Mouse (Mus musculus): Measurements from ENCODE around the gene Galntl5. TPM values are rescaled to one million over a fixed set of nuclear protein-coding genes. Genes with fewer than 3 reads are reported as not detected.
"Not testable (repeated sequence)": the region's sequence is repeated elsewhere in the genome, so short reads cannot be mapped to it uniquely, and the experiment has no call there.

Gene Galntl5
- polyA plus RNA-seq, 1 experiment from 2014 or later, result not detected

- no peaks in the 10 kb centered on the region for H3K4me1 ChIP-seq (replicated peaks; ENCODE audit: control insufficient read depth, insufficient read depth, low read length)
- no peaks in the 10 kb centered on the region for H3K36me3 ChIP-seq (ENCODE audit: control insufficient read depth, insufficient read depth, low read length)
- H3K4me3 ChIP-seq (ENCODE audit: low read depth, low read length), result no peak overlapping the region
- no peak for DNase-seq (ENCODE audit: low spot score)
- H3K4me2 ChIP-seq (replicated peaks; ENCODE audit: low read depth, low read length), result no peak overlapping the region
- no peak overlapping the region for H3K27ac ChIP-seq (ENCODE audit: low read depth, low read length)
- WGBS, result 87% methylated on average over 4 of the region's 4 CpGs
- H3K9me3 ChIP-seq (ENCODE audit: control insufficient read depth, low read length), result no peaks in the 10 kb centered on the region
- no peaks in the 10 kb centered on the region for H3K27me3 ChIP-seq (ENCODE audit: control insufficient read depth, insufficient read depth, low read length)
- H3K9ac ChIP-seq (ENCODE audit: low read depth, low read length), result no peak overlapping the region
- no peak for ATAC-seq (ENCODE audit: low FRiP score)
Measured at GRCm38 (mm10) chr5:25162981-25163380, 18.3 kb upstream of the Galntl5 start.

GRCm38 (mm10) chr5:25163938-25164337 is 17.3 kb upstream of the Galntl5 start:
- 79% methylated on average over 3 of the region's 3 CpGs for WGBS
- DNase-seq (ENCODE audit: low spot score) (no peak), ATAC-seq (ENCODE audit: low FRiP score) (no peak)
- Histone ChIP-seq H3K9me3 (ENCODE audit: control insufficient read depth, low read length) (no peaks in the 10 kb centered on the region), H3K9ac (ENCODE audit: low read depth, low read length) (no peak overlapping the region), H3K36me3 (ENCODE audit: control insufficient read depth, insufficient read depth, low read length) (no peaks in the 10 kb centered on the region), H3K4me2 (replicated peaks; ENCODE audit: low read depth, low read length) (no peak overlapping the region), H3K27ac (ENCODE audit: low read depth, low read length) (no peak overlapping the region), H3K4me1 (replicated peaks; ENCODE audit: control insufficient read depth, insufficient read depth, low read length) (no peaks in the 10 kb centered on the region), H3K27me3 (ENCODE audit: control insufficient read depth, insufficient read depth, low read length) (no peaks in the 10 kb centered on the region), H3K4me3 (ENCODE audit: low read depth, low read length) (no peak overlapping the region)

- no peaks in the 10 kb centered on the region for H3K27me3 ChIP-seq (ENCODE audit: control insufficient read depth, insufficient read depth, low read length)
- H3K4me1 ChIP-seq (replicated peaks; ENCODE audit: control insufficient read depth, insufficient read depth, low read length), result no peaks in the 10 kb centered on the region
- H3K27ac ChIP-seq (ENCODE audit: low read depth, low read length), result no peak overlapping the region
- no peak for ATAC-seq (ENCODE audit: low FRiP score)
- H3K9me3 ChIP-seq (ENCODE audit: control insufficient read depth, low read length), result no peaks in the 10 kb centered on the region
- no peak overlapping the region for H3K9ac ChIP-seq (ENCODE audit: low read depth, low read length)
- H3K36me3 ChIP-seq (ENCODE audit: control insufficient read depth, insufficient read depth, low read length), result no peaks in the 10 kb centered on the region
- WGBS, result 83% methylated on average over 1 of the region's 1 CpGs
- DNase-seq (ENCODE audit: low spot score), result no peak
- no peak overlapping the region for H3K4me3 ChIP-seq (ENCODE audit: low read depth, low read length)
- no peak overlapping the region for H3K4me2 ChIP-seq (replicated peaks; ENCODE audit: low read depth, low read length)
Measured at GRCm38 (mm10) chr5:25164341-25164740, 16.9 kb upstream of the Galntl5 start.

GRCm38 (mm10) chr5:25165102-25165788 is 16.0 kb upstream of the Galntl5 start:
- DNase-seq (ENCODE audit: low spot score) (no peak), ATAC-seq (ENCODE audit: low FRiP score) (no peak)
- no peaks in the 10 kb centered on the region for H3K27me3 ChIP-seq (ENCODE audit: control insufficient read depth, insufficient read depth, low read length)
- no peak overlapping the region for H3K4me2 ChIP-seq (replicated peaks; ENCODE audit: low read depth, low read length)
- H3K36me3 ChIP-seq (ENCODE audit: control insufficient read depth, insufficient read depth, low read length), result no peaks in the 10 kb centered on the region
- no peak overlapping the region for H3K9ac ChIP-seq (ENCODE audit: low read depth, low read length)
- H3K27ac ChIP-seq (ENCODE audit: low read depth, low read length), result no peak overlapping the region
- WGBS, result 84% methylated on average over 4 of the region's 4 CpGs
- H3K9me3 ChIP-seq (ENCODE audit: control insufficient read depth, low read length), result no peaks in the 10 kb centered on the region
- H3K4me3 ChIP-seq (ENCODE audit: low read depth, low read length), result no peak overlapping the region
- H3K4me1 ChIP-seq (replicated peaks; ENCODE audit: control insufficient read depth, insufficient read depth, low read length), result no peaks in the 10 kb centered on the region

- no peak overlapping the region for H3K4me2 ChIP-seq (replicated peaks; ENCODE audit: low read depth, low read length)
- DNase-seq (ENCODE audit: low spot score) (no peak), ATAC-seq (ENCODE audit: low FRiP score) (no peak)
- no peak overlapping the region for H3K4me3 ChIP-seq (ENCODE audit: low read depth, low read length)
- H3K9me3 ChIP-seq (ENCODE audit: control insufficient read depth, low read length), result no peaks in the 10 kb centered on the region
- no peak overlapping the region for H3K27ac ChIP-seq (ENCODE audit: low read depth, low read length)
- WGBS, result 84% methylated on average over 3 of the region's 3 CpGs
- H3K36me3 ChIP-seq (ENCODE audit: control insufficient read depth, insufficient read depth, low read length), result no peaks in the 10 kb centered on the region
- no peak overlapping the region for H3K9ac ChIP-seq (ENCODE audit: low read depth, low read length)
- H3K27me3 ChIP-seq (ENCODE audit: control insufficient read depth, insufficient read depth, low read length), result no peaks in the 10 kb centered on the region
- no peaks in the 10 kb centered on the region for H3K4me1 ChIP-seq (replicated peaks; ENCODE audit: control insufficient read depth, insufficient read depth, low read length)
Measured at GRCm38 (mm10) chr5:25165789-25166135, 15.5 kb upstream of the Galntl5 start.

- WGBS, result 82% methylated on average over 4 of the region's 4 CpGs
- H3K36me3 ChIP-seq (ENCODE audit: control insufficient read depth, insufficient read depth, low read length), result no peaks in the 10 kb centered on the region
- no peaks in the 10 kb centered on the region for H3K27me3 ChIP-seq (ENCODE audit: control insufficient read depth, insufficient read depth, low read length)
- DNase-seq (ENCODE audit: low spot score), result no peak
- no peak overlapping the region for H3K27ac ChIP-seq (ENCODE audit: low read depth, low read length)
- no peak for ATAC-seq (ENCODE audit: low FRiP score)
- H3K9me3 ChIP-seq (ENCODE audit: control insufficient read depth, low read length), result no peaks in the 10 kb centered on the region
- H3K9ac ChIP-seq (ENCODE audit: low read depth, low read length), result no peak overlapping the region
- H3K4me2 ChIP-seq (replicated peaks; ENCODE audit: low read depth, low read length), result no peak overlapping the region
- no peak overlapping the region for H3K4me3 ChIP-seq (ENCODE audit: low read depth, low read length)
- no peaks in the 10 kb centered on the region for H3K4me1 ChIP-seq (replicated peaks; ENCODE audit: control insufficient read depth, insufficient read depth, low read length)
Measured at GRCm38 (mm10) chr5:25166665-25167064, 14.6 kb upstream of the Galntl5 start.

- ATAC-seq (ENCODE audit: low FRiP score); H3K4me3 ChIP-seq (ENCODE audit: low read depth, low read length); H3K36me3 ChIP-seq (ENCODE audit: control insufficient read depth, insufficient read depth, low read length); H3K27me3 ChIP-seq (ENCODE audit: control insufficient read depth, insufficient read depth, low read length); DNase-seq (ENCODE audit: low spot score); H3K27ac ChIP-seq (ENCODE audit: low read depth, low read length); H3K4me1 ChIP-seq (replicated peaks; ENCODE audit: control insufficient read depth, insufficient read depth, low read length); H3K9me3 ChIP-seq (ENCODE audit: control insufficient read depth, low read length); H3K9ac ChIP-seq (ENCODE audit: low read depth, low read length); H3K4me2 ChIP-seq (replicated peaks; ENCODE audit: low read depth, low read length): not testable (repeated sequence)
- 91% methylated on average over 5 of the region's 5 CpGs for WGBS
Measured at GRCm38 (mm10) chr5:25177937-25178336, 3.3 kb upstream of the Galntl5 start.

- 95% methylated on average over 4 of the region's 4 CpGs for WGBS
- not testable (repeated sequence) for ATAC-seq (ENCODE audit: low FRiP score)
Measured at GRCm38 (mm10) chr5:25178543-25178942, 2.7 kb upstream of the Galntl5 start.

GRCm38 (mm10) chr5:25179284-25179683 is 2.0 kb upstream of the Galntl5 start:
- DNase-seq (ENCODE audit: low spot score) (no peak), ATAC-seq (ENCODE audit: low FRiP score) (no peak)
- WGBS, result 94% methylated on average over 4 of the region's 4 CpGs
- Histone ChIP-seq H3K36me3 (ENCODE audit: control insufficient read depth, insufficient read depth, low read length) (no peaks in the 10 kb centered on the region), H3K9ac (ENCODE audit: low read depth, low read length) (no peak overlapping the region), H3K9me3 (ENCODE audit: control insufficient read depth, low read length) (no peaks in the 10 kb centered on the region), H3K4me2 (replicated peaks; ENCODE audit: low read depth, low read length) (no peak overlapping the region), H3K4me3 (ENCODE audit: low read depth, low read length) (no peak overlapping the region), H3K4me1 (replicated peaks; ENCODE audit: control insufficient read depth, insufficient read depth, low read length) (no peaks in the 10 kb centered on the region), H3K27me3 (ENCODE audit: control insufficient read depth, insufficient read depth, low read length) (no peaks in the 10 kb centered on the region), H3K27ac (ENCODE audit: low read depth, low read length) (no peak overlapping the region)

More at GRCm38 (mm10) chr5:25178543-25178942, 2.7 kb upstream of the Galntl5 start:
- H3K27ac ChIP-seq (ENCODE audit: low read depth, low read length); H3K9me3 ChIP-seq (ENCODE audit: control insufficient read depth, low read length); H3K4me1 ChIP-seq (replicated peaks; ENCODE audit: control insufficient read depth, insufficient read depth, low read length); H3K4me3 ChIP-seq (ENCODE audit: low read depth, low read length); H3K36me3 ChIP-seq (ENCODE audit: control insufficient read depth, insufficient read depth, low read length); H3K4me2 ChIP-seq (replicated peaks; ENCODE audit: low read depth, low read length); DNase-seq (ENCODE audit: low spot score); H3K9ac ChIP-seq (ENCODE audit: low read depth, low read length); H3K27me3 ChIP-seq (ENCODE audit: control insufficient read depth, insufficient read depth, low read length): not testable (repeated sequence)
